Mouse (Mus musculus): ENCODE data around the gene Pld1. TPM values are rescaled to one million over a fixed set of nuclear protein-coding genes. Genes with fewer than 3 reads are reported as not detected.

The Pld1 gene
- polyA plus RNA-seq, 2 experiments: 6.4 to 6.8 TPM

DNA sequence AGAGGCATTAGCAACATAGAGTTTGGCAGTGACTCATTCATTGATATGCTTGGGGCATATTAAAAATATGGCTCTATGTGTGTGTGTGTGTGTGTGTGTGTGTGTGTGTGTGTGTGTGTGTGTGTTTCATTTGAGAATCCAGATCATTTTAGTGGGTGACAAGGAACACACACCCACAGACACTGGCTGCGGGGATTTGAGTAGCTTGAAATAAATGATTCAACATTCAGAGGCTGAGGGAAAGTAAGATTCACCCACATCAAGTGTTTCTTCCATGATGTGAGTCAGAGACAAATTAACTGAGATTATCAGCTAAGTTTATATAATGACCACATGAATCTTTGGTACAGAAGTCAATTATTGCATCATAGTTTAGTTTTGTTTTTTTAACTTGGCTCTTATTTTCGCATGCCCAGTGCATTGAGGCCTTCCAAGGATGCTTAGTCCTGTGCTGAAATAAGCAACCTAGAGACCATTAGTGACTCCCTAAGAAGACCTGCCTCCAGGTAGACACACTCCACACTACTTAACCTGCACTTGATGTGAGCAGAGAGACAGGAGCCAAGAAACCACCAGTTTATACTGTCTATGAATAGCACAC lies 211.3 kb downstream of the Pld1 start:
- no peak for DNase-seq (ENCODE audit: low spot score)
- 92% methylated on average over 2 of the region's 2 CpGs for WGBS
- Histone ChIP-seq H3K9me3 (ENCODE audit: control insufficient read depth, low read length) (no peaks in the 10 kb centered on the region), H3K9ac (ENCODE audit: low read depth, low read length, severe bottlenecking) (no peak overlapping the region), H3K4me1 (ENCODE audit: control insufficient read depth, insufficient read depth, low read length) (no peaks in the 10 kb centered on the region), H3K27ac (replicated peaks; ENCODE audit: low read depth, low read length) (no peak overlapping the region), H3K36me3 (ENCODE audit: control insufficient read depth, insufficient read depth, low read length) (no peaks in the 10 kb centered on the region), H3K4me3 (replicated peaks; ENCODE audit: low read length) (no peak overlapping the region), H3K4me2 (replicated peaks; ENCODE audit: low read depth, low read length, severe bottlenecking) (no peak overlapping the region), H3K27me3 (ENCODE audit: control insufficient read depth, insufficient read depth, low read length) (no peaks in the 10 kb centered on the region)
- no peak for ATAC-seq (ENCODE audit: low FRiP score, low read depth)
- TF ChIP-seq POLR2A (IDR thresholded peaks at IDR 0.05; ENCODE audit: borderline replicate concordance, extremely low read depth, insufficient read depth, insufficient read length): no peak

GRCm38 (mm10) chr3:28158006-28158405 lies 219.5 kb downstream of the Pld1 start:
- DNase-seq (ENCODE audit: low spot score) (no peak), ATAC-seq (ENCODE audit: low FRiP score, low read depth) (no peak)
- Histone ChIP-seq H3K36me3 (ENCODE audit: control insufficient read depth, insufficient read depth, low read length) (no peaks in the 10 kb centered on the region), H3K4me1 (ENCODE audit: control insufficient read depth, insufficient read depth, low read length) (no peaks in the 10 kb centered on the region), H3K27me3 (ENCODE audit: control insufficient read depth, insufficient read depth, low read length) (no peaks in the 10 kb centered on the region), H3K9me3 (ENCODE audit: control insufficient read depth, low read length) (no peaks in the 10 kb centered on the region), H3K4me2 (replicated peaks; ENCODE audit: low read depth, low read length, severe bottlenecking) (no peak overlapping the region), H3K4me3 (replicated peaks; ENCODE audit: low read length) (no peak overlapping the region), H3K27ac (replicated peaks; ENCODE audit: low read depth, low read length) (no peak overlapping the region), H3K9ac (ENCODE audit: low read depth, low read length, severe bottlenecking) (no peak overlapping the region)
- WGBS: 79% methylated on average over 2 of the region's 2 CpGs
- no peak for TF ChIP-seq POLR2A (IDR thresholded peaks at IDR 0.05; ENCODE audit: borderline replicate concordance, extremely low read depth, insufficient read depth, insufficient read length)

DNA sequence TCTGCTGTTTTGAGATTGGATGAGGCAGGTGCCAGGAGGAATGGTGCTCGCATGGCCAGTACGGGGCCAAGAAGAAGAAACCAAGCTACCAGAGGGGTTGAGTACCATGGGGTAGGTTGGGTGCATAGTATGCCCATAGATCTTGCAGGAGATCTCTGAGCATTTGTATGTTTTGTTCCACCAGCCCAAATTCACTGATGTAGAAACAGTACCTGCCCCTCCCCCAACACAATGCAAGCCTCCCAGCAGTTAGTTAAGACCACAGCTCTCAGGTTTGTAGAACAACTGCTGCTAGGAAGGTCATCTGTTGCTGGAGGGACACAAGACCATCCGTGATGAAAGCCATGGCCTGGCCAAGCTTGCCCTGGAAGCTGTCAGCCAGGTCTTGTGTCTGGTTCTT lies 220.4 kb downstream of the Pld1 start:
- no peaks in the 10 kb centered on the region for H3K36me3 ChIP-seq (ENCODE audit: control insufficient read depth, insufficient read depth, low read length)
- H3K27ac ChIP-seq (replicated peaks; ENCODE audit: low read depth, low read length): no peak overlapping the region
- H3K4me3 ChIP-seq (replicated peaks; ENCODE audit: low read length): no peak overlapping the region
- H3K9me3 ChIP-seq (ENCODE audit: control insufficient read depth, low read length): no peaks in the 10 kb centered on the region
- no peak overlapping the region for H3K4me2 ChIP-seq (replicated peaks; ENCODE audit: low read depth, low read length, severe bottlenecking)
- TF ChIP-seq POLR2A (IDR thresholded peaks at IDR 0.05; ENCODE audit: borderline replicate concordance, extremely low read depth, insufficient read depth, insufficient read length): no peak
- no peak overlapping the region for H3K9ac ChIP-seq (ENCODE audit: low read depth, low read length, severe bottlenecking)
- 87% methylated on average over 3 of the region's 3 CpGs for WGBS
- H3K27me3 ChIP-seq (ENCODE audit: control insufficient read depth, insufficient read depth, low read length): no peaks in the 10 kb centered on the region
- H3K4me1 ChIP-seq (ENCODE audit: control insufficient read depth, insufficient read depth, low read length): no peaks in the 10 kb centered on the region
- no peak for ATAC-seq (ENCODE audit: low FRiP score, low read depth)
- no peak for DNase-seq (ENCODE audit: low spot score)

DNA sequence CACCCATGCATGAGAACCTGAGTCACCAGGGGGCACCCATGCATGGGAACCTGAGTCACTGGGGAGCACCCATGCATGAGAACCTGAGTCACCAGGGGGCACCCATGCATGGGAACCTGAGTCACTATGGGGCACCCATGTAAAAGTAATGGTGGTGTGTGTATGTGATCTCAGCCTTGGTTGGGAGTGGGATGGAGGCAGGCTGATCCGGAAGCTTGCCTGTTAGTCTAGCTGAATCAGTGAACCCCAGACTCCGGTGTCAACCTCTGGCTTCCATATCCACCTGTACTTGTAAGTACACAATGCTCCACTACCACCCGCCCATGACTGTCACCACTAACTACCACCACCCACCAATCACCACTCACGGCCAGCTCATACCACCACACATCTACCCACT lies 223.9 kb downstream of the Pld1 start:
- no peaks in the 10 kb centered on the region for H3K36me3 ChIP-seq (ENCODE audit: control insufficient read depth, insufficient read depth, low read length)
- no peak overlapping the region for H3K27ac ChIP-seq (replicated peaks; ENCODE audit: low read depth, low read length)
- no peaks in the 10 kb centered on the region for H3K4me1 ChIP-seq (ENCODE audit: control insufficient read depth, insufficient read depth, low read length)
- TF ChIP-seq POLR2A (IDR thresholded peaks at IDR 0.05; ENCODE audit: borderline replicate concordance, extremely low read depth, insufficient read depth, insufficient read length): no peak
- no peaks in the 10 kb centered on the region for H3K27me3 ChIP-seq (ENCODE audit: control insufficient read depth, insufficient read depth, low read length)
- H3K4me3 ChIP-seq (replicated peaks; ENCODE audit: low read length): no peak overlapping the region
- 95% methylated on average over 4 of the region's 4 CpGs for WGBS
- ATAC-seq (ENCODE audit: low FRiP score, low read depth): no peak
- H3K9me3 ChIP-seq (ENCODE audit: control insufficient read depth, low read length): no peaks in the 10 kb centered on the region
- no peak overlapping the region for H3K4me2 ChIP-seq (replicated peaks; ENCODE audit: low read depth, low read length, severe bottlenecking)
- no peak for DNase-seq (ENCODE audit: low spot score)
- H3K9ac ChIP-seq (ENCODE audit: low read depth, low read length, severe bottlenecking): no peak overlapping the region

- Histone ChIP-seq H3K4me3 (replicated peaks; ENCODE audit: low read length) (no peak overlapping the region), H3K9me3 (ENCODE audit: control insufficient read depth, low read length) (no peaks in the 10 kb centered on the region), H3K4me2 (replicated peaks; ENCODE audit: low read depth, low read length, severe bottlenecking) (no peak overlapping the region), H3K27me3 (ENCODE audit: control insufficient read depth, insufficient read depth, low read length) (no peaks in the 10 kb centered on the region), H3K36me3 (ENCODE audit: control insufficient read depth, insufficient read depth, low read length) (no peaks in the 10 kb centered on the region), H3K9ac (ENCODE audit: low read depth, low read length, severe bottlenecking) (no peak overlapping the region), H3K27ac (replicated peaks; ENCODE audit: low read depth, low read length) (no peak overlapping the region), H3K4me1 (ENCODE audit: control insufficient read depth, insufficient read depth, low read length) (no peaks in the 10 kb centered on the region)
- DNase-seq (ENCODE audit: low spot score) (no peak), ATAC-seq (ENCODE audit: low FRiP score, low read depth) (no peak)
- TF ChIP-seq POLR2A (IDR thresholded peaks at IDR 0.05; ENCODE audit: borderline replicate concordance, extremely low read depth, insufficient read depth, insufficient read length): no peak
- WGBS: 50% methylated on average over 1 of the region's 1 CpGs
Observed at GRCm38 (mm10) chr3:28164678-28165077, 226.2 kb downstream of the Pld1 start.

- no peaks in the 10 kb centered on the region for H3K9me3 ChIP-seq (ENCODE audit: control insufficient read depth, low read length)
- no peak overlapping the region for H3K4me2 ChIP-seq (replicated peaks; ENCODE audit: low read depth, low read length, severe bottlenecking)
- no peak overlapping the region for H3K27ac ChIP-seq (replicated peaks; ENCODE audit: low read depth, low read length)
- H3K27me3 ChIP-seq (ENCODE audit: control insufficient read depth, insufficient read depth, low read length): no peaks in the 10 kb centered on the region
- no peaks in the 10 kb centered on the region for H3K4me1 ChIP-seq (ENCODE audit: control insufficient read depth, insufficient read depth, low read length)
- DNase-seq (ENCODE audit: low spot score): peak; percentile 73
- no peak for TF ChIP-seq POLR2A (IDR thresholded peaks at IDR 0.05; ENCODE audit: borderline replicate concordance, extremely low read depth, insufficient read depth, insufficient read length)
- WGBS: 0% methylated on average over 1 of the region's 1 CpGs
- no peak overlapping the region for H3K9ac ChIP-seq (ENCODE audit: low read depth, low read length, severe bottlenecking)
- no peak for ATAC-seq (ENCODE audit: low FRiP score, low read depth)
- H3K36me3 ChIP-seq (ENCODE audit: control insufficient read depth, insufficient read depth, low read length): no peaks in the 10 kb centered on the region
- no peak overlapping the region for H3K4me3 ChIP-seq (replicated peaks; ENCODE audit: low read length)
Observed at GRCm38 (mm10) chr3:28165598-28165997, 227.1 kb downstream of the Pld1 start.
